Mouse (Mus musculus): ENCODE results near the gene Cpxm2. TPM values are rescaled to one million over a fixed set of nuclear protein-coding genes. Genes with fewer than 3 reads are reported as not detected.

The Cpxm2 gene
- 1.1 and 1.5 TPM in 2 replicates for total RNA-seq (2014; rRNA removed; ENCODE audit: low replicate concordance)
- 0.37 TPM in 2 replicates for polyA plus RNA-seq (2015; fragmentation: Nextera tagmentation; extraction: Ambion mirVana)

DNA sequence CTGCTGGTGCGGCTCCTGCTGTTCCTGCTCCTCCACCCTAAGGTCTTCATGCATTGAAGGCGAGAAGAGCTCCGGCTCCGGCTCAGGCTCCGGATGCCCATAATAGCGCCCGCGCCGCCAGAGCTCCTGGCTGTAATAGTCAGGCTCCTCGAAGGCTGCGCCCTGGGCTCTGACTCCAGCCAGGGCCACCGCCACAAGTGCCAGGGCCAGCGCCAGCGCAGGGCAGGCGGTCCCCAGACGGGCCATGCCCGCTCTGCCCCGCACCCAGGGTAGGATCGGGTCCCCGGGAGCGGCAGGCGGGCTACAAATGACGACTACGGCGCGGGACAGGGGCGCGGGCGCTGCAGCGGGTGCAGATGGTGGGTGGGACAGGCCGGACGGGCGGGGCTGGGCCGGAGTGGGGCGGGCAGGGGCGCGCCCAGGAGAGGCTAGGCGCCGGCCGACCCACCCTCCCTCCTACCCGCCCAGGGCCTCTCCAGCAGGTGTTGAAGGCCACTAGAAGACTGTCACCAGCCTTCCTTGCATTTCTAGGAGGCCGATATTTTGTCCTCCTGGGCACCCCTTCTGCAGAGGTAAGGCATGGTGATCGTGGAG is at the start of gene Cpxm2:
TSS of gene Cpxm2 (minus strand) at position 372 of the 594 bp plus-strand sequence.
- WGBS, result 3% methylated on average over 42 of the region's 43 CpGs
- no peaks in the 10 kb centered on the region for H3K4me1 ChIP-seq (ENCODE audit: control insufficient read depth, insufficient read depth)
- peak within 1 kb of the TSS; percentile 53 for H3K4me2 ChIP-seq (ENCODE audit: low read depth, low read length)
- no peak for DNase-seq (ENCODE audit: low spot score)
- no peak within 1 kb of the TSS for H3K27ac ChIP-seq (ENCODE audit: low read depth)
- no peaks in the 10 kb centered on the region for H3K9me3 ChIP-seq (replicated peaks; ENCODE audit: control insufficient read depth, low read length)
- no peaks in the 10 kb centered on the region for H3K36me3 ChIP-seq (replicated peaks; ENCODE audit: control insufficient read depth, insufficient read depth, low read length)
- ATAC-seq (ENCODE audit: insufficient read depth, low read depth), result no peak
- peak within 1 kb of the TSS; percentile 27 for H3K4me3 ChIP-seq (ENCODE audit: low read depth, low read length)
- H3K27me3 ChIP-seq (ENCODE audit: control insufficient read depth, insufficient read depth, low read length), result peaks cover 38% of the 10 kb centered on the region
- TF ChIP-seq CTCF (IDR thresholded peaks at IDR 0.05; ENCODE audit: low read depth), result no peak
- no peak for TF ChIP-seq EP300 (IDR thresholded peaks at IDR 0.05; ENCODE audit: low read depth)
- H3K9ac ChIP-seq (replicated peaks; ENCODE audit: low read depth, low read length), result no peak within 1 kb of the TSS

DNA sequence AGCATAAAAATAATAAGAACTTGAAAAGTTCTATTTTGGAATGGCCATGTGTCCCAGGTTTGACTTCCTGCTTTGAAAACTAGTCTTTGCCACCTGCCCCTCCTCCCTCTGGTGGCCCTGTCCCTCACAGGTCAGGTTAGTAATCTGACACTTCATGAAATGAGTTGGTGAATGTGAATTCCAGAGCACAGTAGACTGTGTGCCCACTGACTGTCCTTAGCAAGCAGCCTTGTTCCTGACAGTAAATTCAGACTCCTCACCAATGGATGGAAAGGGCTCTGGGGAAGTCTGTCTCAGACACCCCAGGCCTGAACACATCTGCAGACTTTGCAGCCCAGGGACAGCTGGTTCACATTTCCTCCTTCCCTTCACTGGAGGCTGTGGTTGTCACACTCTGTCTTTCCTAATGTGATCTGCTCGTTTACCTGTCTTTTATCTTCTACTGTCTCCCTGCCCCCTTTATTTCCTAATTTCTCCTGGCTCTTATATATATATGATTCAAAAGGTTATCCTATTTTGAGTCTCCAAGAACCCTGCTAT is 49.6 kb upstream of the Cpxm2 start:
- DNase-seq (ENCODE audit: low spot score) (no peak), ATAC-seq (ENCODE audit: insufficient read depth, low read depth) (no peak)
- no peaks in the 10 kb centered on the region for H3K27me3 ChIP-seq (ENCODE audit: control insufficient read depth, insufficient read depth, low read length)
- no peak for TF ChIP-seq EP300 (IDR thresholded peaks at IDR 0.05; ENCODE audit: low read depth)
- TF ChIP-seq CTCF (IDR thresholded peaks at IDR 0.05; ENCODE audit: low read depth), result no peak
- no peak overlapping the region for H3K9ac ChIP-seq (replicated peaks; ENCODE audit: low read depth, low read length)
- no peak overlapping the region for H3K27ac ChIP-seq (ENCODE audit: low read depth)
- no peak overlapping the region for H3K4me2 ChIP-seq (ENCODE audit: low read depth, low read length)
- no peaks in the 10 kb centered on the region for H3K4me1 ChIP-seq (ENCODE audit: control insufficient read depth, insufficient read depth)
- no peak overlapping the region for H3K4me3 ChIP-seq (ENCODE audit: low read depth, low read length)
- H3K36me3 ChIP-seq (replicated peaks; ENCODE audit: control insufficient read depth, insufficient read depth, low read length), result no peaks in the 10 kb centered on the region
- WGBS, result 9% methylated on average over 1 of the region's 1 CpGs
- H3K9me3 ChIP-seq (replicated peaks; ENCODE audit: control insufficient read depth, low read length), result no peaks in the 10 kb centered on the region

DNA sequence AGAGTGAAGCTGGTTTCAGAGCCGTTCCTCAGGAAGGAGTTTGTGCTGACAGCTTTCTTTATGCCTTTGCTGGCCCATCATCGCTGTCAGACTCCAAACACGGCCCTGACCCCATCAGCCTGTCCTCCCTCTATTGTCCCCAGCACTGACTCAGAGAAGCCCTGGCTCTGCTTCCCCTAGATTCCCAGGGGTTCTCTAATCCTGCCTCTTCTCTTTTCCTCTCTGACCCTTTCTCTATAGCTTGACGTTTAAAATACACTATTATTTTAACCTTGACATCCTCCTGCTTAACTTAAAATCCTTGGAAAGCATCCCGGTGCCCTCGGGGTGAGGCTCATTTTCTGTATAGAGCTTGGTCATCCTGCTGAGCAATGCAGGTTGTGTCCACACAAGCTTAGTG is 45.1 kb upstream of the Cpxm2 start:
- ATAC-seq (ENCODE audit: insufficient read depth, low read depth), result no peak

DNA sequence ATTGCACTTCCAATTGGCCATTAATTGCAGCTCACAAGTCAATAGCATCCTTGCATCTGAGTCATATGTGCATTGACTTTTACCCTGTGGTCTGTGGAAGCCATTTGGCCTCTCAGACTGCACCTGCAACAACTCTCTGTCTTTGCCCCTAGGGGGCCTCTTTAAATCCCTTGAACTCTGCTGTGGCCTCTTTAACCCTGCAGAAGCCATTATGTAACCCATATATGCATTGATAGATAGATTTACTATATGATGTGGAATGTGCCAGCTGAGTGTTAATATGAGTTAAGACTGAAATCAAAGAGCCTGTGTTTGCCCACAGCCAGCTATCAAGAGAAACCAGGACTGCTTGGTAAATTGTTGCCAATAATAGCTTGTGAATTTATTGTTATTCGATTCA is 44.3 kb upstream of the Cpxm2 start:
- 68% methylated on average over 1 of the region's 1 CpGs for WGBS
- Histone ChIP-seq H3K27me3 (ENCODE audit: control insufficient read depth, insufficient read depth, low read length) (no peaks in the 10 kb centered on the region), H3K9me3 (replicated peaks; ENCODE audit: control insufficient read depth, low read length) (no peaks in the 10 kb centered on the region), H3K9ac (replicated peaks; ENCODE audit: low read depth, low read length) (no peak overlapping the region), H3K36me3 (replicated peaks; ENCODE audit: control insufficient read depth, insufficient read depth, low read length) (no peaks in the 10 kb centered on the region), H3K27ac (ENCODE audit: low read depth) (no peak overlapping the region), H3K4me2 (ENCODE audit: low read depth, low read length) (no peak overlapping the region), H3K4me3 (ENCODE audit: low read depth, low read length) (no peak overlapping the region), H3K4me1 (ENCODE audit: control insufficient read depth, insufficient read depth) (no peaks in the 10 kb centered on the region)
- no peak for ATAC-seq (ENCODE audit: insufficient read depth, low read depth)
- no peak for DNase-seq (ENCODE audit: low spot score)
- no peak for TF ChIP-seq EP300 (IDR thresholded peaks at IDR 0.05; ENCODE audit: low read depth)
- no peak for TF ChIP-seq CTCF (IDR thresholded peaks at IDR 0.05; ENCODE audit: low read depth)

More for the DNA sequence above, 45.1 kb upstream of the Cpxm2 start:
- DNase-seq (ENCODE audit: low spot score), result no peak
- Histone ChIP-seq H3K27ac (ENCODE audit: low read depth) (no peak overlapping the region), H3K9ac (replicated peaks; ENCODE audit: low read depth, low read length) (no peak overlapping the region), H3K9me3 (replicated peaks; ENCODE audit: control insufficient read depth, low read length) (no peaks in the 10 kb centered on the region), H3K4me1 (ENCODE audit: control insufficient read depth, insufficient read depth) (no peaks in the 10 kb centered on the region), H3K4me3 (ENCODE audit: low read depth, low read length) (no peak overlapping the region), H3K27me3 (ENCODE audit: control insufficient read depth, insufficient read depth, low read length) (no peaks in the 10 kb centered on the region), H3K4me2 (ENCODE audit: low read depth, low read length) (no peak overlapping the region), H3K36me3 (replicated peaks; ENCODE audit: control insufficient read depth, insufficient read depth, low read length) (no peaks in the 10 kb centered on the region)
- TF ChIP-seq CTCF (IDR thresholded peaks at IDR 0.05; ENCODE audit: low read depth), result no peak
- TF ChIP-seq EP300 (IDR thresholded peaks at IDR 0.05; ENCODE audit: low read depth), result no peak
- 29% methylated on average over 6 of the region's 6 CpGs for WGBS

DNA sequence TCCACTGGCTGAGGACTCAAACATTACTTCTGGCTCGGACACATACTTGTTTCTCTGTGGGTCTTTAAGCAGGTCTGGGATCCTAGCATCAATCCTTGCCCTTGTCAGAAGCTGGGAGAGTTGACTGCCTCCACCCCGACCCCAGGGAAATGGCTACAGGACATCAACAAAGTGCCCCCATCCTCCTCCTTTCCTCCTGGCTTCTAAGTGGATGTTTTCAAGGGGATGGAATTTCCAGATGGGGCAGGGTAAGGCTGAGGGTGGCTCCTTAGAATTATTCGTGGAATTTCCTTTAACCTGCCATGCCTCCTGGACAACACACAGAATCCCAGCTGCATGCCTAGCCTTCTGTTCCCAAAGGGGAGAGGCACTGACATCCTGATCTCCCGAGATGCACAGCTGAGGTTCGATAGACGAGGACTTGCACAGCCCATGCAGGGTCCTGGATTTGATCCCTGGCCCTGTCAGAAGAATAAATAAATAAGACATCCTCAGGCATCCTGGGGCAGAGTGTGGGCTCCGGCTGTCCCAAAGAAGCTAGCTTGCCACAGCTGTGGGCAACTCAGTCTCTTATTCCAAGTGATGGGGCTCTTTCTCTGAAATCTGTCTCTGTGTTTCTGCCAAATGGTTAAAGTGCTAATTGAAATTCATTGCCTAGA is 43.4 kb upstream of the Cpxm2 start:
- H3K36me3 ChIP-seq (replicated peaks; ENCODE audit: control insufficient read depth, insufficient read depth, low read length), result no peaks in the 10 kb centered on the region
- H3K4me3 ChIP-seq (ENCODE audit: low read depth, low read length), result no peak overlapping the region
- no peak for TF ChIP-seq CTCF (IDR thresholded peaks at IDR 0.05; ENCODE audit: low read depth)
- TF ChIP-seq EP300 (IDR thresholded peaks at IDR 0.05; ENCODE audit: low read depth), result no peak
- no peak overlapping the region for H3K4me2 ChIP-seq (ENCODE audit: low read depth, low read length)
- ATAC-seq (ENCODE audit: insufficient read depth, low read depth) (no peak), DNase-seq (ENCODE audit: low spot score) (no peak)
- 31% methylated on average over 7 of the region's 7 CpGs for WGBS
- no peak overlapping the region for H3K27ac ChIP-seq (ENCODE audit: low read depth)
- no peaks in the 10 kb centered on the region for H3K9me3 ChIP-seq (replicated peaks; ENCODE audit: control insufficient read depth, low read length)
- no peaks in the 10 kb centered on the region for H3K27me3 ChIP-seq (ENCODE audit: control insufficient read depth, insufficient read depth, low read length)
- no peak overlapping the region for H3K9ac ChIP-seq (replicated peaks; ENCODE audit: low read depth, low read length)
- H3K4me1 ChIP-seq (ENCODE audit: control insufficient read depth, insufficient read depth), result no peaks in the 10 kb centered on the region

All from heart, postnatal 0 days (tissue).